Mouse (Mus musculus) lung, postnatal 0 days (tissue): ENCODE results near the gene Unc5c.
A peak's percentile ranks its signal among the peaks of the same experiment; 100 is the strongest.

ENCODE experiments used
- CTCF ChIP-seq: IDR thresholded peaks from 2 replicates; pipeline ENCODE4 v1.5.1; 2016; ENCODE audit warnings: antibody characterized with exemption, mild to moderate bottlenecking
- EP300 ChIP-seq: IDR thresholded peaks from 2 replicates; pipeline ENCODE4 v1.6.1; 2016; ENCODE audit warnings: antibody characterized with exemption, mild to moderate bottlenecking, control low read depth

DNA sequence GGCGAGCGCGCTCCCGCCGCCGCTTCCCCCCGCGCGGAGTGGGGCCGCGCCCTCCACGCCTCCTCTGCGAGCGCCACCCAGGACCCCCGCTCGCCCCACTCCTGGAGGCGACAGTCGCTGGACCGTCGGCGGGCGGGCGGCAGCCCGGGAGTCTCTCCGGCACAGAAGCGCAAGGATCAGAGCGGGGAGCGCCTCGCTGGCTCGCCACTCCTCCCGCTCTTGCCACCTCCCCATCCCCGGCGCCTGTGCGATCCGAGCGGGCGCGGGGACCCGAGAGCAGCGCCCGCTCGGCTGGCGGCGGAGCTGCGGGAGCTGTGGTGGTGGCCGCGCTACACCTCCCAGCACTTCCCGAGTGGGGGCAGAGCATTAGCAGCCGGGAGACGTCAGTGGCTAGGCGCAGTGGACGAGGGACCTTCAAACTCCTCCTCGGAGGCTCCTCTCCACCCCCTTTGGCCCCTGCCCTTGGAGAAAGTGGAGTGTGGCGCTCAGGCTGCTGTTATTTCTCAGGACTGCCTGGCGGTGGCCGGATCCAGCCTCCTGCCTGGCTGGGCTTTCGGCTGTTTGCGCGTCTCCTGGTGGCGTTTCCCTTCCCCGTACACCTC is at the start of gene Unc5c:
- TF ChIP-seq CTCF (peak; percentile 44; the same call in 1 of the 2 replicates), EP300 (no peak)
